Mouse (Mus musculus) forebrain, embryonic 16.5 days (tissue): ENCODE measurements around the gene Foxn3. TPM values are rescaled to one million over a fixed set of nuclear protein-coding genes. Genes with fewer than 3 reads are reported as not detected.

ENCODE experiments used
- ATAC-seq: fragments of 200-750 bp; cut with Nextera tagmentation; 2 replicates; pipeline ENCODE4 v1.8.0; 2017; ENCODE audit warnings: mild to moderate bottlenecking, moderate library complexity
- H3K27ac ChIP-seq: fragments of 300-500 bp; sonication (generic); 2 replicates; pipeline ENCODE4 v1.5.1; 2014; ENCODE audit warnings: low read length, control low read depth
- H3K27me3 ChIP-seq: fragments of 300-500 bp; sonication (generic); replicated peaks from 2 replicates; pipeline ENCODE4 v1.6.1; 2014; ENCODE audit warnings: low read length; ENCODE audit not compliant: control insufficient read depth, insufficient read depth
- H3K36me3 ChIP-seq: fragments of 300-500 bp; sonication (generic); 2 replicates; pipeline ENCODE4 v1.6.1; 2014; ENCODE audit not compliant: control insufficient read depth, insufficient read depth
- H3K4me1 ChIP-seq: fragments of 300-500 bp; sonication (generic); replicated peaks from 2 replicates; pipeline ENCODE4 v1.6.1; 2014; ENCODE audit warnings: low read length; ENCODE audit not compliant: control insufficient read depth, insufficient read depth
- H3K4me2 ChIP-seq: fragments of 300-500 bp; sonication (generic); 2 replicates; pipeline ENCODE4 v1.6.1; 2014; ENCODE audit warnings: mild to moderate bottlenecking, low read length, control low read depth
- H3K4me3 ChIP-seq: fragments of 300-500 bp; sonication (generic); replicated peaks from 2 replicates; pipeline ENCODE4 v1.5.1; 2014; ENCODE audit warnings: mild to moderate bottlenecking, low read length, control low read depth
- H3K9ac ChIP-seq: fragments of 300-500 bp; sonication (generic); replicated peaks from 2 replicates; pipeline ENCODE4 v1.6.1; 2014; ENCODE audit warnings: low read depth, low read length, control low read depth
- H3K9me3 ChIP-seq: fragments of 300-500 bp; sonication (generic); 2 replicates; pipeline ENCODE4 v1.6.1; 2016; ENCODE audit warnings: low read length; ENCODE audit not compliant: control insufficient read depth
- WGBS: fragments of 180-500 bp; shearing (Covaris S2); extraction: QIAGEN DNeasy Blood & Tissue Kit; methylation state at CpG from one replicate; pipeline ENCODE4 v1.1.7; 2014; 5-methylcytosine and 5-hydroxymethylcytosine counted together
- polyA plus RNA-seq: library from polyadenylated mRNA; unstranded; fragments of >200 nt; fragmentation: Nextera tagmentation; extraction: Ambion mirVana; gene quantifications from 2 replicates; pipeline ENCODE4 v1.2.1, GENCODE M21; 2015

Gene Foxn3
- polyA plus RNA-seq, 1 experiment from 2014 or later = 78.0 TPM

DNA sequence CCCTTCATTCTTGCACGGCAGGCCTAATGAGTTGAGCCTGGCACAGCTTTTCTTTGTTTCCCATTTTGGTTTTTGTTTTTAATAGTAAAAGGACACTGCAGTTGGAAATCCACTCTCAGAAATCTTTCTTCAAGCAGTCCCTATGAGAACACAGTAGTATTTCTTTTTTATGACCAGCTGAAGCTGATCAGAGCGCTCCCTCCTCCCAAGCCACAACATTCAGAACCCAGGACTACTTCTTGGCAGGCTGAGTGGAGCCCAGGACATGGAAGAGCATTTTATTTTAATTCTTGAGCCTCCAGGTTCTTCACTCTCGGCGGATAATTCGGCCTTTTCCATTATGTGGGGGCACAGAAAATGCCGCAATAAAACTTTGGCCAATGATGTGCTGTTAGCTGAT, 73.2 kb downstream of the Foxn3 start:
- no peak overlapping the region for H3K27ac ChIP-seq

DNA sequence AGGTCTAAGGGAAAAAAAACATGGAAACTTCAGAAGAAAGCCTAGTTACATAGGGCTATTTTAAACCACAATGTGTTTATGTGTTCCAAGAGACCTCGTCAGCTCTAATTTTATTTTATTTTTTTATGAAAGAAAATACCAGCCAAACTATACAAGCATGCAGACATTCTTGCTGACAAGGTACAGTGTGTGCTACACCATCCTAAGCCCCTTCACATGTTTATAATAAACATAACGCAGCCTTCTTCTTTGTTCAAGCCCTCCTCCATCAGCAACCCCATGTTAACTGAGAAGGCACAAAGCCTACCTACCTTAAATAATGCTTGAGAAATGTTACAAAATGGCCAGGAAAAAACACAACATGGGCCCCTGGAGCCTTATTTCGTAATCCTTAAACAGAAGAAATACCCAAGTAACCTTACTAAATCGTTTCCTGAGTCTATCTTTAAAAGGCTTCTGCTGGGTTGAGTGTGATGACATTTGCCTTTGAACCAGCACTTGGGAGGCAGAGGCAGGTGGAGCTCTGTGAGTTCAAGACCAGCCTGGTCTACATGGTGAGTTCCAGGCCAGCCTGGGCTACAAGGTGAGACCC, 74.3 kb downstream of the Foxn3 start:
- Histone ChIP-seq H3K4me3 (no peak overlapping the region), H3K9me3 (no peaks in the 10 kb centered on the region), H3K36me3 (no peaks in the 10 kb centered on the region), H3K9ac (no peak overlapping the region), H3K27me3 (no peaks in the 10 kb centered on the region), H3K27ac (no peak overlapping the region), H3K4me2 (no peak overlapping the region), H3K4me1 (peaks cover 2% of the 10 kb centered on the region; the same call in 1 of the 2 replicates)
- WGBS = 89% methylated on average over 4 of the region's 4 CpGs
- no peak for ATAC-seq

More for the DNA sequence above, 73.2 kb downstream of the Foxn3 start:
- Histone ChIP-seq H3K4me1 (peaks cover 2% of the 10 kb centered on the region; the same call in 1 of the 2 replicates), H3K27me3 (no peaks in the 10 kb centered on the region), H3K36me3 (no peaks in the 10 kb centered on the region), H3K9me3 (no peaks in the 10 kb centered on the region), H3K4me3 (no peak overlapping the region), H3K4me2 (no peak overlapping the region), H3K9ac (no peak overlapping the region)
- 74% methylated on average over 6 of the region's 6 CpGs for WGBS
- no peak for ATAC-seq

GRCm38 (mm10) chr12:99480372-99480771, 83.0 kb downstream of the Foxn3 start:
- WGBS = 94% methylated on average over 3 of the region's 3 CpGs
- ATAC-seq = no peak
- H3K4me3 ChIP-seq = no peak overlapping the region

DNA sequence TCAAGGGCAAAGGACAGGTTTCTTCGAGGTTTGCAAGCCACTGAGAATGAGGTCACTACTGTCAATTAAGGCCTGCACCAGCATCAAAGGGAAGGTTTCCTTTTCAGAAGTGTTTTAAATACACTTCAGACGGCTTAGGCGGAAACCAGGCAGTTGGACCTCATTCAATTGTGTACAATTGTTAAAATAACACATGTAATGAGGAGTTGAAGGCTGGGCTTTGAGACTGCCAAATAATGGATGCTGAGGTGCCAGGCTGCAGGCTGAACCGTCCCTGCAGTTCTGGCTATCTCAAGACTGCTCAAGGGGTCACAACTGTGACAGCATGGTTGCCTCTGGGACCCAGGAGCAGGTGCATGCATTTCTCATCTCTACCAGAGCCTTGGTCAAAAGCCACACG, 89.2 kb downstream of the Foxn3 start:
- H3K9me3 ChIP-seq = peaks cover 3% of the 10 kb centered on the region; the same call in 1 of the 2 replicates
- peak; percentile 74 for ATAC-seq
- WGBS = 8% methylated on average over 5 of the region's 5 CpGs
- H3K4me3 ChIP-seq = no peak overlapping the region
- H3K27ac ChIP-seq = peak overlapping the region; percentile 83
- peak overlapping the region; percentile 5; the same call in 1 of the 2 replicates for H3K4me2 ChIP-seq
- no peaks in the 10 kb centered on the region for H3K27me3 ChIP-seq
- H3K9ac ChIP-seq = no peak overlapping the region
- peaks cover 24% of the 10 kb centered on the region for H3K4me1 ChIP-seq
- no peaks in the 10 kb centered on the region for H3K36me3 ChIP-seq

More at GRCm38 (mm10) chr12:99480372-99480771, 83.0 kb downstream of the Foxn3 start:
- Histone ChIP-seq H3K27ac (no peak overlapping the region), H3K4me1 (no peaks in the 10 kb centered on the region), H3K9ac (no peak overlapping the region), H3K27me3 (no peaks in the 10 kb centered on the region), H3K36me3 (no peaks in the 10 kb centered on the region), H3K4me2 (no peak overlapping the region), H3K9me3 (peaks cover 4% of the 10 kb centered on the region; the same call in 1 of the 2 replicates)

GRCm38 (mm10) chr12:99473406-99474133, 89.8 kb downstream of the Foxn3 start:
- Histone ChIP-seq H3K36me3 (no peaks in the 10 kb centered on the region), H3K4me2 (peak overlapping the region; percentile 12; the same call in 1 of the 2 replicates), H3K4me1 (peaks cover 24% of the 10 kb centered on the region), H3K27ac (peak overlapping the region; percentile 83), H3K4me3 (no peak overlapping the region), H3K9me3 (no peaks in the 10 kb centered on the region), H3K27me3 (no peaks in the 10 kb centered on the region), H3K9ac (no peak overlapping the region)
- 43% methylated on average over 10 of the region's 10 CpGs for WGBS
- ATAC-seq = peak; percentile 91

GRCm38 (mm10) chr12:99471431-99471830, 92.0 kb downstream of the Foxn3 start:
- 73% methylated on average over 7 of the region's 7 CpGs for WGBS
- Histone ChIP-seq H3K4me1 (peaks cover 44% of the 10 kb centered on the region), H3K4me2 (no peak overlapping the region), H3K36me3 (no peaks in the 10 kb centered on the region), H3K27me3 (no peaks in the 10 kb centered on the region), H3K9ac (no peak overlapping the region), H3K27ac (no peak overlapping the region), H3K4me3 (no peak overlapping the region), H3K9me3 (no peaks in the 10 kb centered on the region)
- no peak for ATAC-seq

GRCm38 (mm10) chr12:99467884-99468311, 95.5 kb downstream of the Foxn3 start:
- Histone ChIP-seq H3K9me3 (no peaks in the 10 kb centered on the region), H3K27me3 (no peaks in the 10 kb centered on the region), H3K36me3 (no peaks in the 10 kb centered on the region), H3K9ac (peak overlapping the region; percentile 15; the same call in 1 of the 2 replicates), H3K4me1 (peaks cover 34% of the 10 kb centered on the region), H3K4me3 (no peak overlapping the region), H3K27ac (peak overlapping the region; percentile 81), H3K4me2 (peak overlapping the region; percentile 2; the same call in 1 of the 2 replicates)
- 24% methylated on average over 15 of the region's 15 CpGs for WGBS
- ATAC-seq = peak; percentile 79

GRCm38 (mm10) chr12:99467256-99467883, 96.0 kb downstream of the Foxn3 start:
- 57% methylated on average over 12 of the region's 12 CpGs for WGBS
- peak overlapping the region; percentile 81 for H3K27ac ChIP-seq
- H3K9ac ChIP-seq = 0 out of 2 replicates have a peak overlapping the region, but pooled peaks have one; percentile 15
- H3K9me3 ChIP-seq = no peaks in the 10 kb centered on the region
- H3K4me1 ChIP-seq = peaks cover 34% of the 10 kb centered on the region
- H3K27me3 ChIP-seq = no peaks in the 10 kb centered on the region
- peak; percentile 56 for ATAC-seq
- no peak overlapping the region for H3K4me3 ChIP-seq
- H3K36me3 ChIP-seq = no peaks in the 10 kb centered on the region
- H3K4me2 ChIP-seq = peak overlapping the region; percentile 4; the same call in 1 of the 2 replicates

- Histone ChIP-seq H3K36me3 (no peaks in the 10 kb centered on the region), H3K27me3 (no peaks in the 10 kb centered on the region), H3K27ac (peak overlapping the region; percentile 27; the same call in 1 of the 2 replicates), H3K4me3 (no peak overlapping the region), H3K9me3 (no peaks in the 10 kb centered on the region), H3K9ac (no peak overlapping the region), H3K4me2 (no peak overlapping the region), H3K4me1 (peaks cover 34% of the 10 kb centered on the region)
- 38% methylated on average over 5 of the region's 5 CpGs for WGBS
- no peak for ATAC-seq
These were observed 97.0 kb downstream of the Foxn3 start for GRCm38 (mm10) chr12:99466426-99466825.
